ENCODE assay signal across 8 mouse cellular contexts in genomic region chr1:54194183-54194953, GRCm38 (mm10). TPM values are rescaled to one million over a fixed set of nuclear protein-coding genes. Genes with fewer than 3 reads are reported as not detected.
DNase-seq lines count a peak whose midpoint lies in the region; ATAC-seq and TF ChIP-seq lines count a peak whose summit lies in the region.

No protein-coding gene starts in this region.

- TF ChIP-seq POLR2A in limb, embryonic 14.5 days (IDR thresholded peaks at IDR 0.05; ENCODE audit: borderline replicate concordance, extremely low read depth, insufficient read depth, insufficient read length): 0 out of 2 replicates have a peak, but pooled peaks have one; percentile 33
- TF ChIP-seq POLR2A in myocyte (IDR thresholded peaks at IDR 0.05; ENCODE audit: insufficient read length, low read depth): peak; percentile 44

- peak overlapping the region; percentile 37 for H3K4me3 ChIP-seq in erythroblast, embryonic 14.5 days (replicated peaks)
- peak overlapping the region; percentile 84 for H3K4me3 ChIP-seq in embryonic facial prominence, embryonic 13.5 days
- peak overlapping the region; percentile 78 for H3K4me3 ChIP-seq in kidney, embryonic 16.5 days (ENCODE audit: low read length)
- peak overlapping the region; percentile 80 for H3K4me3 ChIP-seq in limb, embryonic 14.5 days (replicated peaks; ENCODE audit: low read length)
- H3K4me3 ChIP-seq in myocyte: peak overlapping the region; percentile 45

- peak overlapping the region; percentile 88 for H3K9ac ChIP-seq in embryonic facial prominence, embryonic 13.5 days
- peak overlapping the region; percentile 74 for H3K9ac ChIP-seq in kidney, embryonic 16.5 days (replicated peaks; ENCODE audit: low read length)
- peak overlapping the region; percentile 88 for H3K9ac ChIP-seq in limb, embryonic 14.5 days (ENCODE audit: low read depth, low read length, severe bottlenecking)

- peak; percentile 12 to 29 for DNase-seq in heart, adult 9 months (ENCODE audit: low spot score in 2 of 2)
- peak; percentile 44 for DNase-seq in limb, embryonic 14.5 days (ENCODE audit: low spot score)
- DNase-seq in testis, postnatal 14 days (ENCODE audit: low spot score): peak; percentile 34

- H3K9me3 ChIP-seq in erythroblast, embryonic 14.5 days (ENCODE audit: control insufficient read depth, low read length): no peaks in the 10 kb centered on the region; the same call in 1 of the 2 replicates
- no peaks in the 10 kb centered on the region for H3K9me3 ChIP-seq in embryonic facial prominence, embryonic 13.5 days
- no peaks in the 10 kb centered on the region for H3K9me3 ChIP-seq in kidney, embryonic 16.5 days (ENCODE audit: low read length)
- H3K9me3 ChIP-seq in limb, embryonic 14.5 days (ENCODE audit: control insufficient read depth, low read length): no peaks in the 10 kb centered on the region

- peak overlapping the region; percentile 55 for H3ac ChIP-seq in myocyte (ENCODE audit: control insufficient read depth, insufficient read length)

- under 1% methylated on average over 90 of the region's 104 CpGs for WGBS in embryonic facial prominence, embryonic 13.5 days
- under 1% methylated on average over 100 of the region's 104 CpGs for WGBS in kidney, embryonic 16.5 days
- WGBS in limb, embryonic 14.5 days: under 1% methylated on average over 51 of the region's 104 CpGs

- no peaks in the 10 kb centered on the region for H3K4me1 ChIP-seq in erythroblast, embryonic 14.5 days (ENCODE audit: control insufficient read depth)
- 0 out of 2 replicates have a peak, but pooled peaks cover 4% of the 10 kb centered on the region for H3K4me1 ChIP-seq in embryonic facial prominence, embryonic 13.5 days
- no peaks in the 10 kb centered on the region for H3K4me1 ChIP-seq in kidney, embryonic 16.5 days (ENCODE audit: insufficient read depth, low read length)
- no peaks in the 10 kb centered on the region for H3K4me1 ChIP-seq in limb, embryonic 14.5 days (ENCODE audit: control insufficient read depth, insufficient read depth, low read length)

- peak overlapping the region; percentile 91 for H3K27ac ChIP-seq in embryonic facial prominence, embryonic 13.5 days
- H3K27ac ChIP-seq in kidney, embryonic 16.5 days (ENCODE audit: low read length): no peak overlapping the region
- peak overlapping the region; percentile 67 for H3K27ac ChIP-seq in limb, embryonic 14.5 days (replicated peaks; ENCODE audit: low read depth, low read length)

- H3K27me3 ChIP-seq in erythroblast, embryonic 14.5 days (ENCODE audit: control insufficient read depth): peaks cover 42% of the 10 kb centered on the region
- H3K27me3 ChIP-seq in embryonic facial prominence, embryonic 13.5 days: no peaks in the 10 kb centered on the region
- peaks cover 7% of the 10 kb centered on the region; the same call in 1 of the 2 replicates for H3K27me3 ChIP-seq in kidney, embryonic 16.5 days (ENCODE audit: insufficient read depth, low read length)
- no peaks in the 10 kb centered on the region for H3K27me3 ChIP-seq in limb, embryonic 14.5 days (ENCODE audit: control insufficient read depth, insufficient read depth, low read length)
- H3K27me3 ChIP-seq in myocyte (ENCODE audit: control insufficient read depth, insufficient read depth, insufficient read length): no peaks in the 10 kb centered on the region

- no peak for ATAC-seq in erythroblast, adult 5-6 weeks (replicated peaks; ENCODE audit: low FRiP score, poor library complexity, severe bottlenecking)
- ATAC-seq in embryonic facial prominence, embryonic 13.5 days (ENCODE audit: insufficient number of reproducible peaks, insufficient read depth, low FRiP score, low TSS enrichment, low read depth): peak; percentile 70
- peak; percentile 88 for ATAC-seq in kidney, embryonic 16.5 days (ENCODE audit: low FRiP score, low TSS enrichment)
- ATAC-seq in limb, embryonic 14.5 days (ENCODE audit: low FRiP score, low read depth): peak; percentile 76

- H3K4me2 ChIP-seq in embryonic facial prominence, embryonic 13.5 days: peak overlapping the region; percentile 74
- peak overlapping the region; percentile 97 for H3K4me2 ChIP-seq in kidney, embryonic 16.5 days (replicated peaks; ENCODE audit: low read depth, low read length)
- peak overlapping the region; percentile 70 for H3K4me2 ChIP-seq in limb, embryonic 14.5 days (replicated peaks; ENCODE audit: low read depth, low read length, severe bottlenecking)
- peak overlapping the region; percentile 92 for H3K4me2 ChIP-seq in myocyte (ENCODE audit: low read depth)

- H3K79me2 ChIP-seq in myocyte (ENCODE audit: control insufficient read depth, insufficient read depth): peaks cover 16% of the 10 kb centered on the region

- no peaks in the 10 kb centered on the region for H3K36me3 ChIP-seq in erythroblast, embryonic 14.5 days (ENCODE audit: control insufficient read depth)
- H3K36me3 ChIP-seq in embryonic facial prominence, embryonic 13.5 days: no peaks in the 10 kb centered on the region
- H3K36me3 ChIP-seq in kidney, embryonic 16.5 days (ENCODE audit: insufficient read depth, low read length): no peaks in the 10 kb centered on the region
- H3K36me3 ChIP-seq in limb, embryonic 14.5 days (ENCODE audit: control insufficient read depth, insufficient read depth, low read length): no peaks in the 10 kb centered on the region
- no peaks in the 10 kb centered on the region for H3K36me3 ChIP-seq in myocyte (ENCODE audit: control insufficient read depth, insufficient read depth)

TF ChIP-seq in myocyte, 11 proteins besides CTCF, POLR2A, EP300 and RAD21:
- TF ChIP-seq MYOD1 (IDR thresholded peaks at IDR 0.05; ENCODE audit: control insufficient read depth in 1 of 3, insufficient read length in 2 of 3, low read depth in 2 of 3) (peak in 2 of 3 experiments; percentile 20 to 56), REST (IDR thresholded peaks at IDR 0.05; ENCODE audit: insufficient read depth, insufficient read length) (no peak)
TF ChIP-seq in myocyte: peak in this region for 1.

RNA-seq across cellular contexts. Expression of gene Hecw2, which starts 0.6 kb away (rescaled TPM):
- polyA plus RNA-seq in erythroblast, embryonic 14.5 days (2012): not detected in 2 replicates
- 0.42 TPM in 1 of 2 replicates, not detected in the other for total RNA-seq in erythroblast, adult 5-6 weeks (2015; ENCODE audit: low replicate concordance)
- 0.09 TPM in 1 of 2 replicates, not detected in the other for total RNA-seq in erythroblast, adult 5-6 weeks (2017; ENCODE audit: low replicate concordance)
- polyA plus RNA-seq in embryonic facial prominence, embryonic 13.5 days (2015; fragmentation: Nextera tagmentation; extraction: Ambion mirVana): 7.6 and 8.3 TPM in 2 replicates
- polyA plus RNA-seq in kidney, embryonic 16.5 days (2015; fragmentation: Nextera tagmentation; extraction: Ambion mirVana): 3.2 and 3.7 TPM in 2 replicates
- 2.2 and 2.4 TPM in 2 replicates for polyA plus RNA-seq in limb, embryonic 14.5 days (2012; rRNA removed)
- 2.8 TPM in 2 replicates for polyA plus RNA-seq in limb, embryonic 14.5 days (2014; fragmentation: Nextera tagmentation; extraction: Ambion mirVana)
- polyA plus RNA-seq in myocyte (2012; fragmentation: generic; extraction: Trizol): 4.6 TPM

RNA-seq across cellular contexts. Expression of gene Ccdc150, which starts 56.1 kb away (rescaled TPM):
- not detected in 2 replicates for polyA plus RNA-seq in erythroblast, embryonic 14.5 days (2012)
- total RNA-seq in erythroblast, adult 5-6 weeks (2015; ENCODE audit: low replicate concordance): not detected in 2 replicates
- not detected in 2 replicates for total RNA-seq in erythroblast, adult 5-6 weeks (2017; ENCODE audit: low replicate concordance)
- polyA plus RNA-seq in embryonic facial prominence, embryonic 13.5 days (2015; fragmentation: Nextera tagmentation; extraction: Ambion mirVana): 0.18 and 0.28 TPM in 2 replicates
- 0.16 and 0.76 TPM in 2 replicates for polyA plus RNA-seq in kidney, embryonic 16.5 days (2015; fragmentation: Nextera tagmentation; extraction: Ambion mirVana)
- polyA plus RNA-seq in limb, embryonic 14.5 days (2012; rRNA removed): 0.17 and 0.36 TPM in 2 replicates
- 0.17 and 0.33 TPM in 2 replicates for polyA plus RNA-seq in limb, embryonic 14.5 days (2014; fragmentation: Nextera tagmentation; extraction: Ambion mirVana)
- polyA plus RNA-seq in myocyte (2012; fragmentation: generic; extraction: Trizol): 0.02 TPM
